Mouse (Mus musculus): ENCODE measurements at regions not wholly inside any gene's neighbourhood (a gene's known extent, or its start where the extent isn't known, plus 50 kb on each side); places are given as distances from the start of the nearest gene placed in this dataset.

GRCm38 (mm10) chr13:52129466-52129865 is 283.0 kb downstream of the Gadd45g start:
- TF ChIP-seq CTCF (IDR thresholded peaks at IDR 0.05; ENCODE audit: low read depth, low read length) = no peak
- no peak for TF ChIP-seq POLR2A (IDR thresholded peaks at IDR 0.05; ENCODE audit: insufficient read depth, low read length)

All from ES-Bruce4 (cell line).